Mouse (Mus musculus): Measurements from ENCODE around the gene 3110082I17Rik.
A peak's percentile ranks its signal among the peaks of the same experiment; 100 is the strongest.

The 3110082I17Rik gene

DNA sequence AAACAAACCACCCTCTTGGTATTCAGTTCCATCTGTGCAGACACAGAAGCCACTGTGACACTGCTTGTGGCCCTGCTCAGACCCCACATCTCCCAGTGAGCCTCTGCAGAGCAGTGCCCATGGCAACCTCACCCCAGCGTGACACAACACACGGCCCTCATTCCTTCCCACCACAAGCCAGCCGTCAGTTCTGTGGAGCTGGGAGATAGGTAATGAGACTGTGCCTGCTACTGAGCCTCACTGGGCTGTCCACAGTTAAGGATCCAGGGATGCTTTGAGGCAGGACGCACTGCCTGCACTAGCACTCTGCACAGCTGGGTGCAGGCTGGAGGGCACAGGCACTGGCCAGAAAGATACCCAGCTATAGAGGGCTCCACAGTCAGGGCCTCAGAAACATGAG lies 10.4 kb downstream of the 3110082I17Rik start:
- no peak for DNase-seq

DNA sequence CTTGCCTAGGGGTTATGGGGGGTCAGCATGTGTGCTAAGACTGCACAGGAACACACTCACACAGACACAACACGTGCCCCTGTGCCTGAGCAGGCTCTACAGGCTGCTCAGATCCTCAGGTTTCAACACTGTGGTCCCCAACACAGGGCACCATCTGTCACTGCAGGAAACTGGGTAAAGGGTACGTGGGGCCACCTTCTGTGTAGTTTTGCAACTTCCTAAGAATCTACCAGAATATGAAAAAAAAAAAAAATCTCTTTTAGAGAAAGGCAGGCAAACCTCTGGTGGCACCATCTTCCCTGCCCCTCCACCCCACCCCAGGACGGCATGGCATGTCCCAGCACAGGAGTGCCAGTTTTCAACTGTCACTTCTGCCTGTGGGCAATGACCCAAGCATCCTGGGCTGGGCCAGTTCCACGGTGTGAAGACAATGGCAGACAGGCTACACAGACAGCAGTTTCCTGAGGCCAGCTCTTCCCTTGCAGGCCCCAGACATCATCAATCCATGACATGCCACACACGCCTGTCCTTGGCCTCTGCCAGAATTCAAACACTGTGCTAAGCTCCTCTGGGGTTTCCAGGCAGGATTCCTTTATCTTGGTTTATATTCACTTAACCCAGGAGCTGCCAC lies 11.1 kb downstream of the 3110082I17Rik start:
- peak; percentile 11 to 35 for DNase-seq

DNA sequence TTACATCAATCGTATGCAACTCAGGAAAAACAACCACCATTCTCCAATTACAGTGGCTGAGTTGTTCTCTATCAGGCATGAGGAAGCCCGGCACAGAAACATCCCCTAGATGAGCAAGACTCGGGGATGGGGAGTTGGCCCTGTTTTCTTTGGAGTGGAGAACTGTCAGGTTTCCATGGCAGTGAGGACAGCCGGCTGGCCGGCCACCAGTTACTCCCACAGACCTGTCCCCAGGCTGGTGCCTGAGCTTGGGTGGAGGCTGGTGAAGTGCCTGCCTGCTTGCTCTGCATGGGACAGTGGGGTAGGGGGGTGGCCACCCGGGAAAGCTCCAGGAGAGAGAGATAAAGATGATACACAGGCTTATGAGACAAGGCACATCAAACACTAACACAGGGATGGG lies 12.3 kb downstream of the 3110082I17Rik start:
- DNase-seq: no peak

DNA sequence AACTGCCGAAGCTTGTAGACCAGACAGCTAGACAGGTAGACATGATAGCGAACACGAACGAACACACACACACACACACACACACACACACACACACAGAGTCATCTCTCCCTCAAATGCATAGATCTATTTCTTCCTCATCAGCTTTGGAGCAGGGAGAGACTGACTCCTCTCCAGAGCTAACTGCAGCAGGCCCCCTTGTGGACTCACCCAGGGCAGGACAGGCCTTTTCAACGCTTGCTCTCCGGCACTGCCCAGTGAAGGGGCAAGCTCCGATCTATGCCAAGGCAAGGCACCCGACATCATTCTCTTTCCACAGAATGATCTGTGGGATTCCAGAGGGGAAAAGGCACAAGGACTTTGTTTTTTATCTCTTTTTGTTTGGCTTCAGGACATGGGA lies 15.1 kb downstream of the 3110082I17Rik start:
- DNase-seq: no peak

DNA sequence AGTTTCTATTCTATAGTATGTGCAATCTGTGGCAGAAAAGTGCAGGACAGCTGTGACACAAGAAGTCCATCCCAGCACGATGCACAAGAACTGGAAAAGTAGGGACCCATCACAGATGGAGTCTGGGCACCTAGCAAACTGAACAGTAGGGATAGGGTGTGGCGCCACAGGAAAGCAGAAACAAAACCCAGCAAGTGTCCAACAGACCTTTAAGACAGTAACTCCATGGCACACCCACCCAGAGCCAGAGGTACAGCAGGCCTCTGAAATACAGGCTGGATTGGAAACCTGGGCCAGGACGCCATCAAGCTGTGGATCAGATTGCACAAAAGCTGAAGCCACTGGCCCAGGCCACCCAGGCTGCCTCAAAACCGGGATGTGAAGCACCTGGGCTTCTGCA lies 17.4 kb downstream of the 3110082I17Rik start:
- DNase-seq: no peak

DNA sequence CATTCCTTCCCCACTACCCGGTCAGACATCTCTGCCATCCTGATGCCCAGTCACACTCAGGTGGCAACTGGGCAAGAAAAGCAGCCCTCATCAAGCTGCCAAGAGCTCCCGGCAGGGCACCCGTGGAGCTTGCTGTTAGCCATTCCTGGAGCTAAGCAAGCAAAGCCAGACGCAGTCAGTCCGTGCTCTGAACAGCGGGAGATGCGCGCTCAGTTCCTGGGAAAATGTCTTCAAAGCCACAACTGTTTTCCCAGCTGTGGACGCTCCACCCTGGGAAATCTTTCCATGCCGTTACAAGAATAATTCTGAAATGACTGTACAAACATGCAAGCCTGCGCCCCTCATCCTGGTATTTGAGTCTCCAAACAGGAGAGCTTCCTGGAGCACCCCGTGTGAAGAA lies 17.9 kb downstream of the 3110082I17Rik start:
- DNase-seq: no peak

DNA sequence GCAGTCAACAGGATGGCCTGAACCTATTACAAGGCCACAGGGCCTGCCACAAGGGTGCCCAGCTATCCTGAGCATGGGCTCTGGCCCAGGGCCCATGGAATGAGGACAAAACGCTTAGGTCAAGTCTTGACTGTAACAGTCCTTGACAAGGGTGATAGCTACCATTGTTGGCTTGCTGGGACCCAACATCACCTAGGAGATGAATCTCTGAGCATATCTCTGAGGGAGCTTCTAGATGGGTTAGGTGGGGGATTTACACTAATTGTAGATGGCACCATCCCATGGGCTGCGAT lies 18.7 kb downstream of the 3110082I17Rik start:
- DNase-seq: no peak

DNA sequence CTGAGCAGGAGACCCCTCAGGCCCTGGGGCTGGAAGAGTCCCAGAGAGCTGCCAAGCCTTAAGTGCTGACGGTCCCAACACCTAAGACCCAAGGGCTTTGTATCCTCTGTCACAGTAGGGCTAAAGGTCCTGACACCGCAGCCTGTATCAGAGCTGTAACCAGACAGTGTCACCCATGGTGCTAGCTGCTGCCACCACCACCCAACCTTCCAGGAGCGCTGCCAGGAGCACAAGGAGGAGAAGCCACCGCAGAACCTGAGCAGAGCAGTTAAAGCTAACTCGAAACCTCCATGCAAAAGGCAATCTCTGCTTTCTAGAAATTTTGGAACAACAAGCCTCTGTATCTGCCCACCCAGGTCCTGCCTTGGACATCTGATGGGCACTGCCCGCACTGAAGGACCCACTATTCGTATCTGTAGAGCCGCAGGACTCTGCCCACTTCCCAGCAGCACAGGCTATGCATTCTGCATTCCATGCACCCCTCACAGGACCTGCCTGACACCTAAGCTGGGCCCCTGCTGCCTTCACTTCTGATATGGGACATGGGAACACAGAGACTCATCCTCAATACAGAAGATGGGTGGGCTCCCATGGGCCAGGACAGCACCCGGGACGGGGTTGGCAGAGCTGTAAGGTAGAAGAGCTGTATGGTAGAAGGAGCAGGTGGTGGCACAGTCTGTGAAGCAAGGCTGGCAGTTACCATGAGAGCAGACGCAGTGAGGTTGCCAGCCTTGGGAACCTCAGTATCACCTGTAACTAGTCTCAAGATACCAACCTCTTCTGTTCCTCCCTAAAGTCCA lies 19.2 kb downstream of the 3110082I17Rik start:
- DNase-seq: no peak

DNA sequence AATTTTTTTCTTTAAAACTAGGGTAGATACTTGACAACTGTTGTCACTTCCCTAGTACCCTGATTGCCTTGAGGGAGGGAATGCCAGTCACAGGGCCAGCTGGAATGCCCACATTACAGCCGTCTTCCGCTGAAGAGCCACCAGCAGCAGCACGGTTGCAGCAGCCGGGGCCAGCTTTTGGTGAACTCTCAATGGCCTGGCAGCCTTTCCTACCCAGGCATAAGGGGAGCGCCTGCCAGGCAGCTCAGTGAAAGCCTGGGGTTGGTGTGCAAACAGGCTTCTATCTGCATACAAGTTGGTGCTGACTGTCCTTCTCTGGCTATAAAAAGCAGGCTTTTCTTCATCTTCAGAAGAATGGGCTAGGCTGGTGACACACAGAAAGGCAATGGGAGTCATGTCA lies 19.9 kb downstream of the 3110082I17Rik start:
- no peak for DNase-seq

DNA sequence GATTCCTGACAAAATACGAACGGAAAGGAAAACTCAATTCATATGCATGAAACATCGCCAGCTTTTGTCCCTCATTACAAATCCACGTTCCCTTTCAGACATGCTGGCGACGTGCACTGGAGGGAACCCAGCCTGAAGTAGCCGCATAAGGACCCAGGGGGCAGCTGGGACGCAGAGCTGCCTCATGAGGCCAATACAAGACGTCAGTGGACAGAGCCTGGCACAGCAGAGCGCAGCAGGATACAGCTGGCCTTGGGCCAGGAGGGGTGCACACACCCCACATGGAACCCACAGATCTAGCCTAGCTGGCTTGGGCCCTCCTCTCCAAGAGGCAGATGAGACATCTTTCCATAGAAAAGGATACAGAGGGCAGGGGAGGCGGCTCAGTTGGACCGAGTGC lies 21.9 kb downstream of the 3110082I17Rik start:
- DNase-seq: no peak

DNA sequence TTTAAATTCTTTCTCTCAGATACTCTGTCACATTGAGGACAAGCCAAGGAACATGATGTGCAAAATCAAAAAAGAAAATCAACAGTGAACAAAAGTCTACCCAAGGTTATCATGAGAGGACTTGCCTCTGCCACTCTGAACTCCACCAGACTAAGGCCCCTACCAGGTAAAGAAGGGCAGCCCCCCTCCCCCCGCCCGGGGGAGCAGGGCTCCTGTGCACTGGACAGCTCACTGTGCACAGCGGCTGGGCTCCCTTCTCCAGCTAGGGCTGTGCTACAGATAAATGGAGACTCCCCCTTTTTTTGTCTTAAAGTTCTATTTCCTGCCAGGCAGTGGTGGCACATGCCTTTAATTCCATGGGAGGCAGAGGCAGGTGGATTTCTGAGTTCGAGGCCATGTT lies 22.6 kb downstream of the 3110082I17Rik start:
- DNase-seq: no peak

DNA sequence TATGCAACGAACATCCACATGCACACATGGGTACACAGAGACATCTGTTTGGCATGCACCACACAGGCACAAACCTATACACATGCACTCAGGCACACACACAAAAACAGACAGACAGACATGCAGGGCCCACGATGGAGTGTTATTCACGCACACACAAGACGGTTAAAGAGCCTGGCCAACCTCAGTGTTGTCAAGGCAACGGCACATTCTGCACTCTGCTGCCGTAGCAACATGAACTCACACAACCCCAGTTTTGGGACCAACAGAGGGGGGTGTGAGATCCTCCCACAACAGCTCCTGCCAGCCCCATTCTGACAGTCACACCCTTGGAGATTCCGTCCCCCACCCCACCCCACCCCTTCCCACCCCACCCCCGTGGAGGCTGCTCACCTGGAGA lies 25.4 kb downstream of the 3110082I17Rik start:
- DNase-seq: no peak

DNA sequence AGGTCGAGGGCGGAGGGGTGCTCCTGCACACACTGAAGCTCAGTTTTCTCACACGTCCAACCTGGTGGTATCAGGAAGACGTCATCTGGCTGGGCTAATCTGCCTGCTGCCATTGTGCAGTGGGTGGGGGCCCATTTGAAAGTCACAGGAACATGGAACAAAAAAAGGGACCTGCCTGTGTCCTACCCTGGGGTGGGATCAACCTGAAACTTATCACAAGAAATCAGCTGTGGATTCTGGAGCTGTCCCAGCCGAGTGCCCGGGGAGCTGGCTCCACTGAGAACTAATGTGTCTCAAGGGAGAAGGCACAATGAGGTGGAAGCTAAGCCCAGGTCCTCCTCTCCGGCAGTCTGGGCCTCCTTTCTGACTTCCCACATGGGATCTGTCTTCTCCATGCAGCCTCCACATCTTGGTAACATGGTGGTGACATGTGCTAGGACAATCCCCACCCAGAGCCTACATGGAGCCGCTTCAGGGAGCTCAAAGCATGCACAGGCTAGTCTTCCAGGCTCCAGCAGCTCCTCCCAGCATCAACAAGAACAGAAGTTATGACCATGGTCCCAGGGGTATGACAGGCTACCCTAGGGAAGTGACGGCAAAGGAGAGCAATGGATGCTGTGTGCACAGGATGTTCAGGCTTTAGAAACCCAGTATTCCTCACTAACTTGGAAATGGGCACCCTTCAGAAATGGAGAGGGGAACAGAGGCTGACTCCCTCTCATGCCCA lies 26.3 kb downstream of the 3110082I17Rik start:
- DNase-seq: no peak

DNA sequence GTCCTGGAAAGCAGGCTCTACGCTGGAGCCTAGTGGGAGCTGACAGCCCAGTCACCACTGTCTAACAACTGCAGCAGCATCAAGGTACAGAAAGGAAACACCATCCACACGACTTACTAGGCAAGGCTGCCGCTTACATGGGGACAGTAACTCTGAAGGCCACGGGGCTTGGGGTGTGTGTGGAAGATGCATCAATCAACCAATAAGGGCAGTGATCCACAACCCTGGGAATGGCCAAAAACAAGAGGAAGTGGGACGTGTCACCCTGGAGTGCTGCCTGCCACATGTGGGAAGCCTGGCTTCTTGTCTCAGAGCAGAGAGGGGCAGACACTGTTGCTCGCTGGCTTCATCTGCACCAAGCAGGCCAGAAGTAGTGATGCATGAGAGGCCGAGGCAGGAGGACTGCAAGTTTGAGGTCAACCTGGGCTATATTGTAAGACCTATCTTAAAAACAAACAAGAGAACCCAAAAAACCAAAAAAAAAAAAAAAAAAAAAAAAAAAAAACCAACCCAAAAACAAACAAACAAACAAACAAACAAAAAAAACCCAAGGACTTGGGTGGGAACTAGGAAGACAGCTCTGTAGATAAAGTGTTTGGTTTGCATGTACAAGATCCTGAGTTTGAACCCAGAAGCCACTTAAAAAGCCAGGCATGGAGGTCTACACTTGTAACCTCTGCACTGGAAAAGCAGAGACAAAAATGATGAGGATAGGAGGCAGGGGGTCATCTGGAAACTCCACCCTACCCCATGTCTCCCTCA lies 27.4 kb downstream of the 3110082I17Rik start:
- no peak for DNase-seq

DNA sequence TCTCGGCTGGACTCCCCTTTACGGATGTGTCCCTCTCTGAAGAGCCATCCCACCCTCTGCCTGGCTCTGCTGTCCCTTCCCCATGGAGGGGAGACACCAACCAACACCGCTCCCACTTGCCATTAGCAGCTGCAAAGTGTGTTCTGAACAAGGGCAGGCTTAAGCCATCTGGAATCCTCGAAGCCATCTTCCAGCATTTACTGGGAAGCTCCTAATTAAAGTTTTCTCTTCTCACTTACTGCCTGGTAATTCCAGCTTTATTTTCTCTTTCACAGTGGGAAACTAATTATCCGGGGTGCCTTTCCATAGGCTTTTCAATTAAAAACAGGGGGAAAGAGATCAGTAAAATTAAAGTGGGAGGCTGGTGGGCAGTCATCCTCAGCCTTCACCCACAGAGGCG lies 28.0 kb downstream of the 3110082I17Rik start:
- no peak for DNase-seq

DNA sequence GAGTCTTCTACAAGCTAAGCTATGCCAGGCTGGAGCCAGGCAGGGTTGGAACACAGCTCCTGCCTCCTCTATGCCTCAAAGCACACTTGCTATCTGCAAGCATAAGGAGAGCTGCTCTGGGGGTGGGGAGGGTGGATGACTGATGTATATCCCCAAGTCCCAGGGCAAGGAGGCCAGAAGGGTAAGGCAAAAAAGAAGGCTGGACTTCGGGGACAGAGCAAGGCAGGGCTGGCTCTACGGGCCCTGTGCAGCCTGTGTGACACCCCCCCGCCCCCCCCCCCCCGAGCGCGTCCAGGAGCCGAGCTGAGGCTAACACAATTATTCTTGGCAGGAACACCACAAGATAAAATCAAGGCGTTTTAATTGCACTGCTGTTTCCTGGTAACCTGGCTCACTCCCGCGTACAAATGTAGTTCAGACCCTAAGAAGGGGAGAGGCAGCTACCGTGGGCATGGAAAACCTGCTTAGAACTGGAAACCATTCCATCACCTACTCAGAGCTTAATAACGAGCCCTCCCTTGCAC lies 30.4 kb downstream of the 3110082I17Rik start:
- no peak for DNase-seq

DNA sequence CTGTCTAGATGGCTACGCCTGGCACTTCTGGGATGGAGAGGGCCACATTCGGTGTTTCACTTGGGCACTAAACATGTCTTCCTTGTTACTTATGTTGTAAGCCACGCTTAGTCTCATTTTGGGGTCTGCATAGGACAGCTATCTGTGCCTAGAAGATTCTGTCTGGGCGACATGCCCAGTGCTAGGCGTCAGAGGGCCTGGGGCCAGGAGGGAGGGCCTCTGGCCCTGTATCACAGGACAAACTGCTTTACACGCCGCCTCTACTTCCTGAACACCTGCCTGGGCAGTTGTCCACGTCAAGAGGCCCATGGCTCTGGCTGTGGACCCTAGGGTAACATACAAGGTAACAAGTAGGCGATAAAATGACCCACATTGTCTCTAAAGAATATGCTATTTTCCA lies 32.3 kb downstream of the 3110082I17Rik start:
- DNase-seq: no peak

DNA sequence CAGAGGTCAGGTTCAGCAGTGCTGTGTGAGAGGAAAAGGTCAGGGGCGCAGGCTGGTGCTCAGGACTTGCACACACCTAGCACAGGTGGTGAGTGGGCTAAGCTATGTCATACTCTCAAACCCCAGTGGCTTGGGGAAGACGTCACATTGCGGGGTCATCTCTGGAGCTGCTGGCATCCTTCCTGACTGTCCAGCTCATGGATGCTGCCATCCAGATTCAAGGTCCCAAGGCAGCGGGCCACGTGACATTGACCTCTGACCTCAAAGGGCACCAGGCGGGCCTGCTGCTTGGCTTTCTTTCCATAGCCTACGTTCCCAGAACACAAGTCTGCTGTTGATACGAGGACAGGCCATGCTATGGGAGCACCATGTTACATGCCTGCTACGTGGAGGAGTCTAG lies 33.3 kb downstream of the 3110082I17Rik start:
- no peak for DNase-seq

DNA sequence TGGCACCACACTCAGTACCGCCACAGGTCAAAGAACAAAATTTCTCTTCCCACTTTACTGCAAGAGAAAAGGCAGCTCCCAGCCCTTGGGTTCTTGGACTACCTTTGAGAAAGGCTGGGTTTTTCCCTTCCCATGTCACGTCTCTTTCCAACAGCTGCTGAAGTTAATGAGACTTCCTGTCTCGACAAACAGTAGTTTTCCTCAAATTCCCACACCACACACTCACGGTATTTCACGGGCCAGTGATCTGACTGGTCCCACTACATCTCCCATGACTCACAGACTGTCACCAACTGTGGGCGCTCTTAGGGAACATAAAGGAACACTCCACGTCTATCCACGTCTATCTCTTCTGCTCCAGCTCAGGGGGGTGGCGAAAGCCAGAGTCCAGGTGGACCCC lies 35.1 kb downstream of the 3110082I17Rik start:
- DNase-seq: no peak

DNA sequence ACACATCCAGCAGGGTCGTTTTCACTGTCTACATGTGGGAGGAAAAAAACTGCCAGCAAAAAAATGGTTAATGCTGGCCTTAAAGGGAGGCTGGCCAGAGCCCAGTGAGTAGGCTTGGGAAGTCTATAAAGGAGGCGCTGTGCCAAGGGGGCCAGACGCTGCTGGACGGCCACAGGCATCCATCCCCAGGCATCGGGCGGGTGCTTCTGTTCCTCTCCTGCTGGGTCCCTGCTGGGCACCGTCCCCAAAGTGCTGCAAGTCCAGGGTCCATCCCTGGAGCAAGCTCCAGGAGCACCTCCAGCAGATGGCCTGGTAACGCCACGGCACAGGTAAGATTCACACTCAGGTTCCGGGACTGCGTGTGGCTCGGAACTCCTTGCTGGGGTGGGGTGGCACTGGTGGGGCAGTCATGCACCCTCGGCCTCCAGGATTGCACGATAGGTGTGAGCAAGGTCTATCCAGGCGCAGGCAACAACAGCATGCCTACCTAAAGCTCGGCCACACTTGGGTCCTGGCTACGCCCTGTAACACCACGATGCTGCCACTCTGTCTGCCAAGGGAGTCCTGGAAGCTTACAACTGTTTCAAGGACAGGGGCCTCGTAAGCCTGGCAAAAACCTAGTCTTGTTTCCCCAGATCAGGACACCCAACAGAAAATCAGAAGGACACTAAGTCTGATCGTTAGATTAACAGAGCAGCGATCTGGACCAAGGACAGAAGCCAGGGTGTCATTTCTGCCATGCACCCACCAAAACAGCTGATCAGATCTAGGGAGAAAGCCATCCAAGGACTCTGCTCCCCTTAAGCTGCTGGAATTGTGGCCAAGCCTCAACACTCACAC lies 37.1 kb downstream of the 3110082I17Rik start, which contains the start of gene Gper1:
Gper1 (plus strand) TSS at position 126 of the 840 bp plus-strand sequence.
- DNase-seq: no peak

DNA sequence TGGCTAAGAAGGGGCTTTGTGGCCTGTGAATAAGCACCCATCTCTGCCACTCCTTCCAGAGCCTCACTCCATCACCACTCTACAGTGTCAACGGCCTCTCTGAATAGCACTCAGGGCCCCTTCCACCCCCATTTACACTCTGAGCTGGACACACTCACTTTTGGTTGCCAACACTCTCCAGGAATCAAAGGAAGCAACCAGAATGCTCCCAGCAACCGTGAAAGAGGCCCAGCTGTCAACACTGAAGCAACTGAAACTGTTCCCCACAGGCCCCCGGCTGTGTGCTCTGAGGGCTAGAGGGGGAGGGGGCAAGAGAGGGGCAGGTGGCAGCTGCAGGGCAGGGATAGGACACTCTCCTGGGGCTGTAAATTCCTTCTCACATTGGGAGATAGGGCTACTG lies 41.7 kb downstream of the 3110082I17Rik start:
- DNase-seq: peak; percentile 43 to 60

DNA sequence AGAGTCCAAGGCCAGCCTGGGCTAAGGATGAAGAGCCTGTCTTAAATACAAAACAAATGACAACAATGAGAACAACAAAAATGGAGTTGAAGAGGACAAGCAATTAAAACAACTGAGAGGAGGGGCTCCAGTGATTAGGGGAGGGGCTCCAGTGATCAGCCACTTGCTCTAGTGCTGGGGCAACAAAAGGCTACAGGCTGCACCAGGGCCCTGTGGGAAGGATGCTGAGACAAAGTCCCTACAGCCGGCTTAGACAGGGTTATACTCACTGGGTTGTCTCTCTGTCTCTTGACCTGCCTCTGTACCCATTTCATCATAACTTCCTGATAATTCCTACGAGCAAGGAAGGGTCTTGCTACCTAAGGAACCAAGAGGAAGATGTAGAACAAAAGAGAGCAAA lies 42.2 kb downstream of the 3110082I17Rik start:
- DNase-seq: no peak

All from thymus, adult 18-20 months (tissue).